Mouse (Mus musculus) MEL (cell line): ENCODE measurements around the gene Gnat2. TPM values are rescaled to one million over a fixed set of nuclear protein-coding genes. Genes with fewer than 3 reads are reported as not detected.

Source experiments
- DNase-seq: peaks from one replicate; pipeline ENCODE4 v3.0.0; 2011; ENCODE audit warnings: low read depth, low spot score
- H3K27ac ChIP-seq: 2 replicates; pipeline ENCODE4 v1.5.1; 2012; ENCODE audit warnings: low read depth, mild to moderate bottlenecking, control low read depth, low read length, moderate library complexity; ENCODE audit not compliant: control insufficient read depth
- H3K27me3 ChIP-seq, 2 experiments: fragments of 150-350 bp in 1 of 2; sonication (generic) in 1 of 2; 2 replicates each; pipeline ENCODE4 v1.6.1; 2012; ENCODE audit warnings: low read length in 2 of 2, mild to moderate bottlenecking in 2 of 2, improper control_type of control experiment in 1 of 2, moderate library complexity in 1 of 2; ENCODE audit not compliant: insufficient read depth in 2 of 2, control insufficient read depth in 1 of 2
- H3K36me3 ChIP-seq, 2 experiments: 2 replicates each; pipeline ENCODE4 v1.6.1; 2012 to 2014; ENCODE audit warnings: low read length in 2 of 2, improper control_type of control experiment in 1 of 2, inconsistent platforms in 1 of 2, mild to moderate bottlenecking in 1 of 2; ENCODE audit not compliant: insufficient read depth in 2 of 2, control insufficient read depth in 1 of 2
- H3K4me1 ChIP-seq, 2 experiments: fragments of 150-350 bp in 1 of 2; sonication (generic) in 1 of 2; 2 replicates each; pipeline ENCODE4 v1.6.1; 2012; ENCODE audit warnings: low read length in 2 of 2, improper control_type of control experiment in 1 of 2, mild to moderate bottlenecking in 1 of 2; ENCODE audit not compliant: insufficient read depth in 2 of 2, control insufficient read depth in 1 of 2
- H3K4me3 ChIP-seq, 2 experiments: fragments of 150-350 bp in 1 of 2; sonication (generic) in 1 of 2; 2 replicates each; pipeline ENCODE4 v1.5.1; 2012; ENCODE audit warnings: low read depth in 2 of 2, low read length in 2 of 2, mild to moderate bottlenecking in 2 of 2, moderate library complexity in 2 of 2, control low read depth in 1 of 2, improper control_type of control experiment in 1 of 2; ENCODE audit not compliant: control insufficient read depth in 1 of 2, insufficient read depth in 1 of 2
- H3K79me2 ChIP-seq: 2 replicates; pipeline ENCODE4 v1.6.1; 2012; ENCODE audit warnings: mild to moderate bottlenecking, low read length, moderate library complexity; ENCODE audit not compliant: control insufficient read depth, poor library complexity, insufficient read depth
- H3K9ac ChIP-seq: 2 replicates; pipeline ENCODE4 v1.6.1; 2012; ENCODE audit warnings: low read depth, mild to moderate bottlenecking, control low read depth, low read length, moderate library complexity; ENCODE audit not compliant: control insufficient read depth, poor library complexity, severe bottlenecking
- H3K9me3 ChIP-seq: fragments of 150-350 bp; sonication (generic); replicated peaks from 2 replicates; pipeline ENCODE4 v1.6.1; 2012; ENCODE audit warnings: mild to moderate bottlenecking, low read length, improper control_type of control experiment, moderate library complexity; ENCODE audit not compliant: insufficient read depth
- CHD1 ChIP-seq: IDR thresholded peaks from 2 replicates; pipeline ENCODE4 v1.6.1; 2012; ENCODE audit warnings: low read depth, mild to moderate bottlenecking, inconsistent platforms, low read length, improper control_type of control experiment
- E2F4 ChIP-seq: IDR thresholded peaks from 2 replicates; pipeline ENCODE4 v1.6.1; 2011; ENCODE audit warnings: low read depth, low read length, improper control_type of control experiment, borderline replicate concordance
- ELF1 ChIP-seq: IDR thresholded peaks from 2 replicates; pipeline ENCODE4 v1.6.1; 2014; ENCODE audit warnings: low read depth, mild to moderate bottlenecking, inconsistent platforms, low read length, improper control_type of control experiment, moderate library complexity
- ETS1 ChIP-seq: IDR thresholded peaks from 2 replicates; pipeline ENCODE4 v1.6.1; 2012; ENCODE audit warnings: low read depth, mild to moderate bottlenecking, inconsistent platforms, low read length, improper control_type of control experiment, moderate library complexity
- GATA1 ChIP-seq: IDR thresholded peaks from 2 replicates; pipeline ENCODE4 v1.6.1; 2011; ENCODE audit warnings: low read depth, low read length, improper control_type of control experiment
- HCFC1 ChIP-seq: IDR thresholded peaks from 2 replicates; pipeline ENCODE4 v1.6.1; 2012; ENCODE audit warnings: low read depth, mild to moderate bottlenecking, inconsistent platforms, low read length, improper control_type of control experiment, moderate library complexity
- JUND ChIP-seq: IDR thresholded peaks from 2 replicates; pipeline ENCODE4 v1.6.1; 2011; ENCODE audit warnings: low read depth, mild to moderate bottlenecking, improper control_type of control experiment, low read length
- KAT2A ChIP-seq: conservative IDR thresholded peaks from 2 replicates; pipeline ENCODE4 v1.6.1; 2012; ENCODE audit warnings: low read depth, low read length, improper control_type of control experiment, inconsistent platforms
- MAFK ChIP-seq: IDR thresholded peaks from 2 replicates; pipeline ENCODE4 v1.6.1; 2011; ENCODE audit warnings: low read depth, mild to moderate bottlenecking, low read length, improper control_type of control experiment, borderline replicate concordance
- MAX ChIP-seq: IDR thresholded peaks from 2 replicates; pipeline ENCODE4 v1.6.1; 2011; ENCODE audit warnings: low read length, improper control_type of control experiment
- MAZ ChIP-seq: IDR thresholded peaks from 2 replicates; pipeline ENCODE4 v1.6.1; 2012; ENCODE audit warnings: low read depth, mild to moderate bottlenecking, inconsistent platforms, low read length, improper control_type of control experiment
- MYB ChIP-seq: IDR thresholded peaks from 2 replicates; pipeline ENCODE4 v1.6.1; 2011; ENCODE audit warnings: mild to moderate bottlenecking, low read depth, low read length, improper control_type of control experiment
- NRF1 ChIP-seq: IDR thresholded peaks from 2 replicates; pipeline ENCODE4 v1.6.1; 2014; ENCODE audit warnings: low read depth, mild to moderate bottlenecking, inconsistent platforms, low read length, improper control_type of control experiment, moderate library complexity; ENCODE audit not compliant: poor library complexity, insufficient read depth, severe bottlenecking
- POLR2A ChIP-seq, 2 experiments: IDR thresholded peaks; 2 replicates each; pipeline ENCODE4 v1.6.1; 2011 to 2012; ENCODE audit warnings: low read length in 2 of 2, mild to moderate bottlenecking in 2 of 2, control low read depth in 1 of 2, improper control_type of control experiment in 1 of 2, low read depth in 1 of 2, moderate library complexity in 1 of 2; ENCODE audit not compliant: control insufficient read depth in 1 of 2, insufficient read depth in 1 of 2, poor library complexity in 1 of 2
- POLR2AphosphoS5 ChIP-seq: IDR thresholded peaks from 2 replicates; pipeline ENCODE4 v1.6.1; 2012; ENCODE audit warnings: low read depth, borderline replicate concordance, mild to moderate bottlenecking, inconsistent platforms, low read length, moderate library complexity, mixed read lengths
- RAD21 ChIP-seq: IDR thresholded peaks from 2 replicates; pipeline ENCODE4 v1.6.1; 2011; ENCODE audit warnings: mild to moderate bottlenecking, low read depth, low read length, improper control_type of control experiment
- RCOR1 ChIP-seq: IDR thresholded peaks from 2 replicates; pipeline ENCODE4 v1.6.1; 2012; ENCODE audit warnings: low read depth, mild to moderate bottlenecking, inconsistent platforms, low read length, improper control_type of control experiment
- SIN3A ChIP-seq: IDR thresholded peaks from 2 replicates; pipeline ENCODE4 v1.6.1; 2012; ENCODE audit warnings: low read length, improper control_type of control experiment, inconsistent platforms
- SMC3 ChIP-seq: IDR thresholded peaks from 2 replicates; pipeline ENCODE4 v1.6.1; 2011; ENCODE audit warnings: low read depth, low read length, improper control_type of control experiment
- TCF12 ChIP-seq: IDR thresholded peaks from 2 replicates; pipeline ENCODE4 v1.6.1; 2014; ENCODE audit warnings: low read depth, mild to moderate bottlenecking, inconsistent platforms, low read length, improper control_type of control experiment, moderate library complexity
- USF1 ChIP-seq: IDR thresholded peaks from 2 replicates; pipeline ENCODE4 v1.6.1; 2014; ENCODE audit warnings: low read depth, mild to moderate bottlenecking, inconsistent platforms, low read length, improper control_type of control experiment, moderate library complexity
- ZKSCAN1 ChIP-seq: IDR thresholded peaks from 2 replicates; pipeline ENCODE4 v1.6.1; 2012; ENCODE audit warnings: low read depth, mild to moderate bottlenecking, inconsistent platforms, low read length, improper control_type of control experiment, moderate library complexity
- ZMIZ1 ChIP-seq: IDR thresholded peaks from 2 replicates; pipeline ENCODE4 v1.6.1; 2012; ENCODE audit warnings: low read depth, mild to moderate bottlenecking, inconsistent platforms, low read length, improper control_type of control experiment, moderate library complexity
- ZNF384 ChIP-seq: IDR thresholded peaks from 2 replicates; pipeline ENCODE4 v1.6.1; 2012; ENCODE audit warnings: low read depth, mild to moderate bottlenecking, inconsistent platforms, low read length, improper control_type of control experiment
- polyA plus RNA-seq, 2 experiments: library from polyadenylated mRNA; stranded (reverse) in 1 of 2; unstranded in 1 of 2; fragments of >175 nt in 1 of 2; fragments of >200 nt in 1 of 2; gene quantifications; 2 replicates each; pipeline versions ENCODE4 v1.2.1 to v1.2.4; 2012; ENCODE audit warnings: low replicate concordance in 2 of 2, low read depth in 1 of 2; ENCODE audit not compliant: insufficient read length in 2 of 2, insufficient read depth in 1 of 2, missing spikeins in 1 of 2
- total RNA-seq: library from RNA; depleted of rRNA; stranded (reverse); fragments of 300-350 nt; gene quantifications from 2 replicates; pipeline ENCODE4 v1.2.3, GENCODE M21; 2012

Gnat2 gene
- total and polyA plus RNA-seq, 3 experiments = 4.7 to 12.4 TPM; not detected in 1

- peaks cover 4 to 37% of the 10 kb centered on the region in 2 experiments for H3K36me3 ChIP-seq
- peaks cover 0 to 5% of the 10 kb centered on the region in 2 experiments; a peak in 2 of 4 replicates for H3K4me1 ChIP-seq
- H3K79me2 ChIP-seq = no peaks in the 10 kb centered on the region
- no peak overlapping the region for H3K9ac ChIP-seq
- TF ChIP-seq MAZ (no peak), MYB (no peak), MAX (no peak), ZMIZ1 (no peak), CHD1 (no peak), RCOR1 (no peak), SMC3 (no peak), POLR2AphosphoS5 (no peak), SIN3A (no peak), RAD21 (no peak), MAFK (no peak)
- no peak overlapping the region for H3K4me3 ChIP-seq
- no peaks in the 10 kb centered on the region for H3K27me3 ChIP-seq
- H3K9me3 ChIP-seq = no peaks in the 10 kb centered on the region
- no peak overlapping the region for H3K27ac ChIP-seq
- no peak for DNase-seq
These were observed 24.9 kb downstream of the Gnat2 start for GRCm38 (mm10) chr3:108117465-108117864.

DNA sequence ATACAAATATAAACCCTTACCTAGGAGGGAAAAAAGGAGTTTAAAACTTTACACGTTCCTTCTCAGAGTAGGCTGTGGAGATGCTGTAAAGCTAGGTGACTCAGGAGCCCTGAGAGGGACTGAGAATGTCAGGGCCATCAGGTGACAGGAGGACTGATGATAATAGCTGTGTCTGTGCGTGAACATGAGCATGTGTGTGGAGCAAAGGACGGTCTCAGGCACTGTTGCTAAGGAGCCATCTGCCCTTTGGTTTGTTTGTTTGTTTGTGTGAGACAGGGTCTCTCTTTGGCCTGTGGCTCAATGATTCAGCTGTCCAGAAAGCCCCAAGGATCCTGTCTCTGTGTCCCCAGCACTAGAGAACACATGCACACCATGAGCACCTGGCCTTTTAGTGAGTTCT lies 28.5 kb downstream of the Gnat2 start:
- Histone ChIP-seq H3K27me3 (no peaks in the 10 kb centered on the region), H3K9ac (no peak overlapping the region), H3K79me2 (peaks cover under 1% of the 10 kb centered on the region), H3K4me3 (no peak overlapping the region), H3K36me3 (peaks cover 18 to 34% of the 10 kb centered on the region in 2 experiments), H3K9me3 (no peaks in the 10 kb centered on the region), H3K4me1 (peaks cover 0 to 19% of the 10 kb centered on the region in 2 experiments; a peak in 2 of 4 replicates), H3K27ac (no peak overlapping the region)
- TF ChIP-seq MAZ (no peak), ZNF384 (no peak), RAD21 (no peak), NRF1 (no peak), E2F4 (no peak), USF1 (no peak), MYB (no peak), CHD1 (no peak), TCF12 (no peak), ETS1 (no peak), GATA1 (no peak), KAT2A (no peak), ELF1 (no peak), JUND (no peak), MAFK (no peak), ZKSCAN1 (no peak), POLR2A (IDR thresholded peaks at IDR 0.05; ENCODE audit: control insufficient read depth in 1 of 2, insufficient read depth in 1 of 2, low read depth in 1 of 2, low read length in 2 of 2, poor library complexity in 1 of 2) (no peak), HCFC1 (no peak)
- DNase-seq = no peak
